Mouse (Mus musculus): Measurements from ENCODE around the gene Ccdc33. TPM values are rescaled to one million over a fixed set of nuclear protein-coding genes. Genes with fewer than 3 reads are reported as not detected.

Ccdc33 gene
- total RNA-seq, 2 experiments from 2014 or later, result not detected

DNA sequence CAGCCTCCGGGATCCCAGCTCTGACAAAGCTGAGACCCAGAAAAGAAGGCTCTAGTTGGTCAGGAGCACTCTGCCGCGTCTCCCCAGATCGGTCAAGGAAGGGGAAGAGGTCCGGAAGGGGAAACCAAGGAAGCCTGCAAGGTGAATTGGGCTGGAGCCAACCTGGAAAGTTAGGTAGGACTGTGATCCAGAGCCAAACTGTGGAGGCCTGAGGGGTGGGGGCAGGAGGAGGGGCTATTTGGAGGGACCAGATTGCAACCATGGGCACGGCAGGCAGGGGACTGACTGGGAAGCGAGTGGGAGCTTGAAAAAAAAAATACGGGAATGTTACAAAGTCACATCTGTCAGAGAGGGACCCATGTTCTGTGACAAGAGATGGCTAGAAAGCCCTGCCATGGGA is 10.9 kb upstream of the Ccdc33 start:
- DNase-seq, result no peak

DNA sequence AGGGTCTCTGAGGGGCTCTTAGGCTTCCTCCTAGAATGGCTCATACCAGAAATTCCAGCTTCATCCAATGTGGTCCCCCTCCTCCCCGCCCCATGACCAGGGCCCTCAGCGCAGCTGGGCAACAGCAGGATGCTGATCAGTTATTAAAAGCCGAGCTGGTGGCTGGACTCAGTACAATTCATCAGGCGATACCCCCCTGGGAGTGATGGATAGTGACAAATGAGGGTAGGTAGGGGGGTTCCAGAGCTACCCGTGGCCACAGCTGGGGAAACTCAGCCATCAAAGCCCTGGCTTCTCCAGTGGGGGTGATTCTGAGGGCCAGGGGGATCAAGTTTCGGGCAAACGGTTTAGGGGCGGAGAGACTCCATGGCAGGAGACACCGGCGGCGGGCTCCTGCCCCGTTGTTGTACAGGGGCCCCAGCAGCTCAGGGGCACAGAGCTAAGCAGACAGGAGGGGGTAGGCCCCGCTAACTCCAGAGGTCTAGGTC is 10.3 kb upstream of the Ccdc33 start:
- no peak for DNase-seq

- DNase-seq, result no peak
Measured at GRCm38 (mm10) chr9:58125811-58126210, 7.2 kb upstream of the Ccdc33 start.

DNA sequence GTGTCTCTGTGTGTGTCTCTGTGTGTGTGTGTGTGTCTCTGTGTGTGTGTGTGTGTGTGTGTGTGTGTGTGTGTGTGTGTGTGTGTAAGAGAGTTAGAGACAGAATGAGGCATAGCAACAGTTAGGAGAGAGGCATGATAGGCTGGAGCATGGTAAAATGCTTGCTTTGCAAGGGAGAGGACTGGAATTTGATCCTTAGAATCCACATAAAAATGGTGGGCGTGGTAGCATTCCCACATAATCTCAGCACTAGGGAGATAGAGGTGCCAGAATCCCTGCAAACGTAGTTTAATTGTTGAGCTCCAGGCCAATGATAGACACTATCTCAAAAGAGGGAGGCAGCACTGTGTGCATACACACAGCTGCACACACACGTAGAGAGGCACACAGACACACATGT is 6.5 kb upstream of the Ccdc33 start:
- no peak for DNase-seq

DNA sequence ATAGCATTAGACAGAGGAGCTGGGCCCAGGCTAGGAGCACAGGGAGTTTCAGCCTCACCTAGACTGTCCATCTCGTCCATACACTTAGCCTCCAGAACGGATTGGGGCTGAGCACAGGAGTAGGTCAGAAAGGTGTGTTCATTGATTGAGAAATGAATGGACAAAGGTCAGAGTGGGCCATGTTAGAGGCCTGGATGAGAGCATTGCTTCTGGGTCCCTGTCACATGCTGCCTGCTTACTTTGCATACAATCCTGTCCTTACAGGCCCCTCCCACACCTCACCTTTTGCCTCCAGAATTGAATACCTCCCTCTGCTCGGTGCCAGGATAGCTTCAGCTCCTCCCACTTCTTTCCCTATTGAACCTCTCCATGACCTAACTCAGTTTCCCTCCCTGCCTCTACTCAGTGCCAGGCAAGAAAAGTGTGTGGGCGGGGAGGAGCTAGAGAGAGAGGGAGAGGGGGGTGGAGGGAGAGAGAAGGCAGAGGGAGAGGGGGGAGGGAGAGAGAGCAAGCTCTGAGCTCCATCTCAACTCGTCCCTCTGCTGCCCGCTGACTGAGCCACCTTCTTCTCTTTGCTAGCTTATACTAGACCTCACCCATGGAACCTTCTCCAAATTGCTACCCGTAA is 2.5 kb downstream of the Ccdc33 start:
- DNase-seq, result no peak

GRCm38 (mm10) chr9:58115297-58115925 is 3.2 kb downstream of the Ccdc33 start:
- DNase-seq, result no peak

- DNase-seq, result no peak
Measured at GRCm38 (mm10) chr9:58114019-58114418, 4.6 kb downstream of the Ccdc33 start.

- no peak for DNase-seq
Measured at GRCm38 (mm10) chr9:58113279-58113884, 5.2 kb downstream of the Ccdc33 start.

DNA sequence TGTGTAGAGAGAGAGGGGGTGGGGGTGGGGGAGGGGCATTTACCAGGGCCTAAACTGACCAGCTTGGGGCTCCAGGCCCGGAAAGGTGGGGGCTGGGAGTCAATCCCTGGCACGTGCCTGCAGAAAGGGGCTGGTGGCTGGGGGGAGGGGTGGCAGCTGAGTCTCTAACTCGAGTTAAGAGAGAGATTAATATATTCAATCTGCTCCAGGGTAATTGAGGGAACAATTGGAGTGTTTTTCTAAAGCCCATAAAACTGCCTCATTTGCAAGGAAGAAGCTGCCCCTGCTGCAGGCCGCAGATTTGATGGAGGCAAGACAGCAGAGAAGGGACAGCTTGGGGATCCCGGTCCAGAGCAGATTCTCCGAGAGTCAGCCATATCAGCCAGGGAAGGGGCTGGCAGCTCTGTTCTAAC is 5.8 kb downstream of the Ccdc33 start:
- DNase-seq, result no peak

GRCm38 (mm10) chr9:58112321-58112751 is 6.3 kb downstream of the Ccdc33 start:
- DNase-seq, result no peak

- peak; percentile 19 for DNase-seq
Measured at GRCm38 (mm10) chr9:58111431-58111830, 7.2 kb downstream of the Ccdc33 start.

DNA sequence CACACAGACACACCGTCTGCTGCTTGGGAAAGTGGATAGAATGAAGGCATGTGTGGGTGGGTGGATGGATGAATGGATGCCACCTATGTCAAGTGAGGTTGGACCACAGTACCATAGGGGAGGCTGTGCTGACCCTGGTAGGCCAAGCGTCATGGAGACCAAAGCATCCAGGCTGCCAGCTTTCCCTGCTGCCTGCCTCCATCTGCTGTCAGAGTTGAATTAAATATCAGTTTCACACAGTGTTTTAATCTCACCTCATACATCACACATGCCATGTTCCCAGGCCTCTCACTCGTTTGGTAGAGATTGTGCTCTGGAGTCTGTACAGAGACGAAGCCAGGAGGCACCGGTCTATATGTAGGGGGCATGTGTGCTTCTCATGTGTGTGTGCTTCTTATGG is 7.8 kb downstream of the Ccdc33 start:
- no peak for DNase-seq

DNA sequence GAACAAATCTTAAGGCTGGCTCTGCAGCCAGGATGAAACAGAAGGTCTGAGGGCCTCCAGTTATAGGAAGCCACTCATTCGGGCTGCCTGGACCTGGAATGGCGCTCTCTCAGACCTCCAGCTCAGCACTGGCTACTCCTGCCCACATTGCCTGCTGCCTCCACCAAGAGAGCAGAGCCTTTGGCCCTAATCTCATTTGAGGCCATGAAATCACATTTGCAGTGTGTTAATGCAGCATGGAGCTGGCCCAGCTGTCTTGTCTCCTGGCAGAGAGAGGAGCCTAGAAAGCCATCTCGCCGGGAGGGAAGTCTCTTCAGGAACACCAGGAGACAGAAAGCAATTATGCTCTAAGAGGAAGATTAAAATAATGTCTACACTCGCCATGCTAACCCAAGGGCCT is 11.1 kb downstream of the Ccdc33 start:
- no peak for DNase-seq

- no peak for DNase-seq
Measured at GRCm38 (mm10) chr9:58105595-58106169, 12.9 kb downstream of the Ccdc33 start.

- DNase-seq, result no peak
Measured at GRCm38 (mm10) chr9:58103647-58104046, 15.0 kb downstream of the Ccdc33 start.

- DNase-seq, result no peak
Measured at GRCm38 (mm10) chr9:58102013-58102412, 16.6 kb downstream of the Ccdc33 start.

GRCm38 (mm10) chr9:58099836-58100565 is 18.6 kb downstream of the Ccdc33 start:
- no peak for DNase-seq

GRCm38 (mm10) chr9:58096629-58097301 is 21.9 kb downstream of the Ccdc33 start:
- no peak for DNase-seq

DNA sequence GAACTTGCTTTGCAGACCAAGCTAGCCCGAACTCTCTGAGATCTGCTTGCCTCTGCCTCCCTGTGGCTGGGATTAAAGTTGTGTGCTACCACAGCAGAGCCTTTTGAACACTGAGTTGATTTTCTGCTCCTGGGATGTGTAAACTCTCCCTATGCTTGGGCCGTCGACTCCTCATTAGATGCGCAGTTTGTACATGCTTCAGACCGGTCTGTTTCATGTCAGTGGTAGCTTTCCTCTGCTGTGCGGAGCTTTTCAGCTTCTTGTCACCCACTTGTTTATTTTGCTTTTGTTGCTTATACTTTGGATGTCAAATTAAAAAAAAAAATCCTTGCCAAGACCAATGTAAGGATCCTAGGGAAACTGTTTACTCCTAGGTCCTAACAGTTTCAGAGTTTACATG is 22.6 kb downstream of the Ccdc33 start:
- no peak for DNase-seq

- no peak for DNase-seq
Measured at GRCm38 (mm10) chr9:58093776-58094175, 24.8 kb downstream of the Ccdc33 start.

GRCm38 (mm10) chr9:58092581-58093269 is 25.9 kb downstream of the Ccdc33 start:
- DNase-seq, result peak; percentile 63
